Mouse (Mus musculus) hindbrain, postnatal 0 days (tissue): ENCODE measurements at regions not wholly inside any gene's neighbourhood (a gene's known extent, or its start where the extent isn't known, plus 50 kb on each side); places are given as distances from the start of the nearest gene placed in this dataset.

Experiments used
- ATAC-seq: fragments of 200-750 bp; cut with Nextera tagmentation; 2 replicates; pipeline ENCODE4 v1.8.0; 2017; ENCODE audit warnings: mild to moderate bottlenecking, moderate TSS enrichment, moderate library complexity
- DNase-seq: peaks from one replicate; pipeline ENCODE4 v3.0.0-alpha.2; 2015; ENCODE audit warnings: low spot score
- H3K27ac ChIP-seq: fragments of 300-500 bp; sonication (generic); 2 replicates; pipeline ENCODE4 v1.5.1; 2014; ENCODE audit warnings: mild to moderate bottlenecking
- H3K27me3 ChIP-seq: fragments of 300-500 bp; sonication (generic); 2 replicates; pipeline ENCODE4 v1.6.1; 2014; ENCODE audit warnings: low read length, mixed read lengths; ENCODE audit not compliant: insufficient read depth
- H3K36me3 ChIP-seq: fragments of 300-500 bp; sonication (generic); 2 replicates; pipeline ENCODE4 v1.6.1; 2014; ENCODE audit warnings: low read length, mixed read lengths; ENCODE audit not compliant: insufficient read depth
- H3K4me1 ChIP-seq: fragments of 300-500 bp; sonication (generic); 2 replicates; pipeline ENCODE4 v1.6.1; 2014; ENCODE audit warnings: antibody characterized with exemption, low read length, mixed read lengths; ENCODE audit not compliant: insufficient read depth
- H3K4me2 ChIP-seq: fragments of 300-500 bp; sonication (generic); 2 replicates; pipeline ENCODE4 v1.6.1; 2014; ENCODE audit warnings: low read depth, mild to moderate bottlenecking, low read length, moderate library complexity, mixed read lengths
- H3K4me3 ChIP-seq: fragments of 300-500 bp; sonication (generic); 2 replicates; pipeline ENCODE4 v1.5.1; 2014; ENCODE audit warnings: low read length
- H3K9ac ChIP-seq: fragments of 300-500 bp; sonication (generic); replicated peaks from 2 replicates; pipeline ENCODE4 v1.6.1; 2014; ENCODE audit warnings: mild to moderate bottlenecking, low read length, moderate library complexity, mixed read lengths
- H3K9me3 ChIP-seq: fragments of 300-500 bp; sonication (generic); 2 replicates; pipeline ENCODE4 v1.6.1; 2016; ENCODE audit warnings: low read length, mixed read lengths
- CTCF ChIP-seq: IDR thresholded peaks from 2 replicates; pipeline ENCODE4 v1.5.1; 2016; ENCODE audit warnings: antibody characterized with exemption, control low read depth, low read depth
- WGBS: fragments of 180-500 bp; shearing (Covaris S2); extraction: QIAGEN DNeasy Blood & Tissue Kit; methylation state at CpG from one replicate; pipeline ENCODE4 v1.1.7; 2014; 5-methylcytosine and 5-hydroxymethylcytosine counted together

GRCm38 (mm10) chr9:84331083-84331602 lies 406.2 kb downstream of the Bckdhb start:
- peak; percentile 37 for DNase-seq
- no peak overlapping the region for H3K4me2 ChIP-seq
- H3K36me3 ChIP-seq, result no peaks in the 10 kb centered on the region
- WGBS, result 71% methylated on average over 4 of the region's 4 CpGs
- no peak for TF ChIP-seq CTCF
- H3K9me3 ChIP-seq, result no peaks in the 10 kb centered on the region
- ATAC-seq, result peak; percentile 64
- H3K9ac ChIP-seq, result no peak overlapping the region
- H3K27me3 ChIP-seq, result no peaks in the 10 kb centered on the region
- H3K27ac ChIP-seq, result no peak overlapping the region
- no peaks in the 10 kb centered on the region for H3K4me1 ChIP-seq
- no peak overlapping the region for H3K4me3 ChIP-seq

GRCm38 (mm10) chr9:84343435-84344095 lies 418.6 kb downstream of the Bckdhb start:
- Histone ChIP-seq H3K4me1 (no peaks in the 10 kb centered on the region), H3K27me3 (no peaks in the 10 kb centered on the region), H3K4me2 (no peak overlapping the region), H3K9ac (no peak overlapping the region), H3K36me3 (no peaks in the 10 kb centered on the region), H3K4me3 (no peak overlapping the region), H3K27ac (no peak overlapping the region), H3K9me3 (no peaks in the 10 kb centered on the region)
- peak; percentile 91 for DNase-seq
- ATAC-seq, result peak; percentile 93
- 17% methylated on average over 7 of the region's 7 CpGs for WGBS
- peak; percentile 84 for TF ChIP-seq CTCF

- ATAC-seq, result peak; percentile 27; the same call in 1 of the 2 replicates
These were observed 425.3 kb downstream of the Bckdhb start for GRCm38 (mm10) chr9:84350223-84350622.

GRCm38 (mm10) chr9:84354409-84354808 lies 429.5 kb downstream of the Bckdhb start:
- H3K9me3 ChIP-seq, result no peaks in the 10 kb centered on the region
- no peak for TF ChIP-seq CTCF
- no peak overlapping the region for H3K4me2 ChIP-seq
- no peak overlapping the region for H3K27ac ChIP-seq
- no peak overlapping the region for H3K4me3 ChIP-seq
- 84% methylated on average over 2 of the region's 2 CpGs for WGBS
- ATAC-seq (no peak), DNase-seq (no peak)
- no peaks in the 10 kb centered on the region for H3K27me3 ChIP-seq
- no peaks in the 10 kb centered on the region for H3K4me1 ChIP-seq
- H3K36me3 ChIP-seq, result no peaks in the 10 kb centered on the region
- H3K9ac ChIP-seq, result no peak overlapping the region

More at GRCm38 (mm10) chr9:84350223-84350622, 425.3 kb downstream of the Bckdhb start:
- no peaks in the 10 kb centered on the region for H3K9me3 ChIP-seq
- H3K27me3 ChIP-seq, result no peaks in the 10 kb centered on the region
- H3K4me3 ChIP-seq, result no peak overlapping the region
- TF ChIP-seq CTCF, result no peak
- DNase-seq, result no peak
- no peaks in the 10 kb centered on the region for H3K4me1 ChIP-seq
- no peak overlapping the region for H3K27ac ChIP-seq
- H3K36me3 ChIP-seq, result no peaks in the 10 kb centered on the region
- H3K4me2 ChIP-seq, result no peak overlapping the region
- H3K9ac ChIP-seq, result no peak overlapping the region
- 37% methylated on average over 2 of the region's 2 CpGs for WGBS

GRCm38 (mm10) chr9:84356167-84356566 lies 431.2 kb downstream of the Bckdhb start:
- Histone ChIP-seq H3K4me2 (no peak overlapping the region), H3K27me3 (no peaks in the 10 kb centered on the region), H3K9me3 (no peaks in the 10 kb centered on the region), H3K36me3 (no peaks in the 10 kb centered on the region), H3K4me3 (no peak overlapping the region), H3K27ac (no peak overlapping the region), H3K9ac (no peak overlapping the region), H3K4me1 (no peaks in the 10 kb centered on the region)
- WGBS, result 97% methylated on average over 2 of the region's 2 CpGs
- no peak for TF ChIP-seq CTCF
- DNase-seq, result no peak
- no peak for ATAC-seq

GRCm38 (mm10) chr9:84359879-84360278 lies 434.9 kb downstream of the Bckdhb start:
- H3K9me3 ChIP-seq, result no peaks in the 10 kb centered on the region
- H3K9ac ChIP-seq, result no peak overlapping the region
- no peak overlapping the region for H3K4me3 ChIP-seq
- H3K4me1 ChIP-seq, result no peaks in the 10 kb centered on the region
- ATAC-seq (no peak), DNase-seq (no peak)
- no peak overlapping the region for H3K4me2 ChIP-seq
- 42% methylated on average over 3 of the region's 3 CpGs for WGBS
- no peak overlapping the region for H3K27ac ChIP-seq
- TF ChIP-seq CTCF, result no peak
- H3K27me3 ChIP-seq, result no peaks in the 10 kb centered on the region
- H3K36me3 ChIP-seq, result no peaks in the 10 kb centered on the region

GRCm38 (mm10) chr9:84360484-84360883 lies 435.5 kb downstream of the Bckdhb start:
- Histone ChIP-seq H3K27ac (no peak overlapping the region), H3K4me2 (no peak overlapping the region), H3K9ac (no peak overlapping the region), H3K4me3 (no peak overlapping the region), H3K27me3 (no peaks in the 10 kb centered on the region), H3K4me1 (no peaks in the 10 kb centered on the region), H3K36me3 (no peaks in the 10 kb centered on the region), H3K9me3 (no peaks in the 10 kb centered on the region)
- 66% methylated on average over 4 of the region's 4 CpGs for WGBS
- no peak for ATAC-seq
- TF ChIP-seq CTCF, result no peak
- no peak for DNase-seq
